Mouse (Mus musculus): ENCODE measurements around the gene Ramp3.

DNA sequence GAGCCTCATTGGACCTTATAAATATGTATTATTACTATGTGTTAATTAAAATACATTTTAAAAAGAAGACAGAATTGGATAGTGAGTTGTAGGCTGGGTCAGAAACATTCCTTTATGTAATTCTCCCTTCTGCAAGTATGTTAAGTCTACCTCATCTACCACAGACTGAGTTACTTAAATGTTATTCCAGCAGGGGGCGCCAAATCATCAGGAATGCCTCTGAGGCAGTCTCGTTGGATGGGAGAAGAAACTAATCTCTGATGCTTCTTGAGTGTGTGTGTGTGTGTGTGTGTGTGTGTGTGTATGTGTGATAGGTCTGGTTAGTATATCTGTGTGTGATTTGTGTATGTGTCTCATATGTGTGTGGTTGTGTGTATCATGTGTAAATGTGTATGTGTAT lies 3.4 kb upstream of the Ramp3 start:
- TF ChIP-seq CTCF (IDR thresholded peaks at IDR 0.05; ENCODE audit: low read depth) (peak; percentile 95), EP300 (optimal IDR thresholded peaks at IDR 0.05) (no peak)
